9 mouse cellular contexts compared by ENCODE assay signal in genomic region chr7:139949893-139950282, GRCm38 (mm10). TPM values are rescaled to one million over a fixed set of nuclear protein-coding genes. Genes with fewer than 3 reads are reported as not detected.
A peak's percentile ranks its signal among the peaks of the same experiment; 100 is the strongest.
DNase-seq lines count a peak whose midpoint lies in the region; ATAC-seq and TF ChIP-seq lines count a peak whose summit lies in the region.
"Had no signal": no experiment of that assay in that cellular context is flagged by ENCODE, and none has a peak within 500 bp of the region (broad histone marks: within the 10 kb centered on the region; RNA-seq: fewer than 3 reads in every experiment).

No protein-coding gene starts in this region.

- peak; percentile 76 for ATAC-seq in granulocyte monocyte progenitor cell, adult 5-6 weeks (replicated peaks; ENCODE audit: poor library complexity, severe bottlenecking)
- ATAC-seq in intestine, postnatal 0 days: peak; percentile 57
- ATAC-seq in lung, embryonic 16.5 days (ENCODE audit: low read depth): peak; percentile 84
- peak; percentile 47; the same call in 1 of the 2 replicates for ATAC-seq in neutrophil, adult 5-6 weeks (ENCODE audit: extremely low read depth, insufficient number of reproducible peaks, low FRiP score, poor library complexity, severe bottlenecking)

- WGBS in intestine, postnatal 0 days: 1% methylated on average over 15 of the region's 15 CpGs
- 0% methylated on average over 15 of the region's 15 CpGs for WGBS in lung, embryonic 16.5 days

- TF ChIP-seq CTCF in bone marrow macrophage, adult 2 months (IDR thresholded peaks at IDR 0.05; ENCODE audit: low read depth, low read length): peak; percentile 53; the same call in 1 of the 2 replicates
- TF ChIP-seq CTCF in intestine, postnatal 0 days (IDR thresholded peaks at IDR 0.05; ENCODE audit: low read depth): peak; percentile 73

- H3K9ac ChIP-seq in intestine, postnatal 0 days (ENCODE audit: low read depth, low read length): peak overlapping the region; percentile 43; the same call in 1 of the 2 replicates
- peak overlapping the region; percentile 69 for H3K9ac ChIP-seq in lung, embryonic 16.5 days (ENCODE audit: low read length)

- H3K27me3 ChIP-seq in intestine, postnatal 0 days (replicated peaks; ENCODE audit: control insufficient read depth, insufficient read depth, low read length): peaks cover 24% of the 10 kb centered on the region
- H3K27me3 ChIP-seq in lung, embryonic 16.5 days (ENCODE audit: control insufficient read depth, insufficient read depth, low read depth, low read length): peaks cover 29% of the 10 kb centered on the region

- peak overlapping the region; percentile 79 for H3K4me2 ChIP-seq in intestine, postnatal 0 days (replicated peaks; ENCODE audit: low read depth)
- H3K4me2 ChIP-seq in lung, embryonic 16.5 days (ENCODE audit: low read depth, low read length): peak overlapping the region; percentile 96

- H3K9me3 ChIP-seq in intestine, postnatal 0 days (ENCODE audit: control insufficient read depth): no peaks in the 10 kb centered on the region
- H3K9me3 ChIP-seq in lung, embryonic 16.5 days (ENCODE audit: control insufficient read depth, low read length): no peaks in the 10 kb centered on the region

- peaks cover 7% of the 10 kb centered on the region; the same call in 1 of the 2 replicates for H3K4me1 ChIP-seq in bone marrow macrophage, adult 2 months (ENCODE audit: control insufficient read depth, insufficient read depth, low read length)
- no peaks in the 10 kb centered on the region for H3K4me1 ChIP-seq in intestine, postnatal 0 days (replicated peaks; ENCODE audit: control insufficient read depth, insufficient read depth, low read length)
- H3K4me1 ChIP-seq in lung, embryonic 16.5 days (replicated peaks; ENCODE audit: control insufficient read depth, insufficient read depth, low read length): peaks cover 9% of the 10 kb centered on the region; the same call in 1 of the 2 replicates

- no peak for TF ChIP-seq POLR2A in bone marrow macrophage, adult 2 months (IDR thresholded peaks at IDR 0.05; ENCODE audit: borderline replicate concordance, low read depth, low read length)

- peak overlapping the region; percentile 71 for H3K4me3 ChIP-seq in bone marrow macrophage, adult 2 months (ENCODE audit: insufficient read depth, low read length)
- H3K4me3 ChIP-seq in intestine, postnatal 0 days (ENCODE audit: low read depth, low read length): peak overlapping the region; percentile 56
- peak overlapping the region; percentile 72 for H3K4me3 ChIP-seq in lung, embryonic 16.5 days (ENCODE audit: low read length)

- DNase-seq in cerebellum, postnatal 10 days: peak; percentile 33 to 39
- no peak for DNase-seq in cerebellum, adult 11-12 months
- DNase-seq in layer of hippocampus, postnatal 36 days: no peak

- H3K36me3 ChIP-seq in intestine, postnatal 0 days (ENCODE audit: control insufficient read depth, insufficient read depth): no peaks in the 10 kb centered on the region
- no peaks in the 10 kb centered on the region for H3K36me3 ChIP-seq in lung, embryonic 16.5 days (ENCODE audit: control insufficient read depth, insufficient read depth, low read length)
- H3K36me3 ChIP-seq: G1E had no signal

- H3K27ac ChIP-seq in bone marrow macrophage, adult 2 months (ENCODE audit: insufficient read depth, low read depth, low read length): no peak overlapping the region
- H3K27ac ChIP-seq in intestine, postnatal 0 days (ENCODE audit: low read depth, low read length): no peak overlapping the region
- peak overlapping the region; percentile 50; the same call in 1 of the 2 replicates for H3K27ac ChIP-seq in lung, embryonic 16.5 days (ENCODE audit: low read length)

RNA-seq across cellular contexts. Expression of gene Utf1, which starts 6.3 kb away (rescaled TPM):
- not detected in 2 replicates for polyA plus RNA-seq in bone marrow macrophage, adult 2 months (2012; ENCODE audit: insufficient read depth, insufficient read length, missing spikeins)
- not detected in 2 replicates for total RNA-seq in granulocyte monocyte progenitor cell, adult 5-6 weeks (2014; fragmentation: Nextera tagmentation)
- not detected in 2 replicates for total RNA-seq in granulocyte monocyte progenitor cell, adult 5-6 weeks (2017)
- polyA plus RNA-seq in intestine, postnatal 0 days (2015; fragmentation: Nextera tagmentation; extraction: Ambion mirVana): not detected in 2 replicates
- polyA plus RNA-seq in lung, embryonic 16.5 days (2015; fragmentation: Nextera tagmentation; extraction: Ambion mirVana): 0.13 and 0.63 TPM in 2 replicates
- total RNA-seq in neutrophil, adult 5-6 weeks (2017): not detected in 2 replicates
- not detected for total RNA-seq in layer of hippocampus, postnatal 36 days (2021)
- total RNA-seq: G1E had no signal
- polyA plus RNA-seq: G1E had no signal

RNA-seq across cellular contexts. Expression of gene 6430531B16Rik, which starts 28.7 kb away (rescaled TPM):
- not detected in 2 replicates for polyA plus RNA-seq in bone marrow macrophage, adult 2 months (2012; ENCODE audit: insufficient read depth, insufficient read length, missing spikeins)
- 0.62 TPM in 1 of 2 replicates, not detected in the other for total RNA-seq in granulocyte monocyte progenitor cell, adult 5-6 weeks (2014; fragmentation: Nextera tagmentation)
- total RNA-seq in granulocyte monocyte progenitor cell, adult 5-6 weeks (2017): 0.52 TPM in 1 of 2 replicates, not detected in the other
- polyA plus RNA-seq in intestine, postnatal 0 days (2015; fragmentation: Nextera tagmentation; extraction: Ambion mirVana): 0.16 TPM in 1 of 2 replicates, not detected in the other
- 4.1 and 6.2 TPM in 2 replicates for polyA plus RNA-seq in lung, embryonic 16.5 days (2015; fragmentation: Nextera tagmentation; extraction: Ambion mirVana)
- total RNA-seq in neutrophil, adult 5-6 weeks (2017): 2.2 TPM in 2 replicates
- under 1 TPM; 0.72 to 0.78 TPM for total RNA-seq in layer of hippocampus, postnatal 36 days (2021)
- polyA plus RNA-seq: G1E had no signal

RNA-seq across cellular contexts. Expression of gene Adam8, which starts 42.5 kb away (rescaled TPM):
- polyA plus RNA-seq in bone marrow macrophage, adult 2 months (2012; ENCODE audit: insufficient read depth, insufficient read length, missing spikeins): 240 and 334 TPM in 2 replicates
- total RNA-seq in granulocyte monocyte progenitor cell, adult 5-6 weeks (2014; fragmentation: Nextera tagmentation): 0.38 TPM in 1 of 2 replicates, not detected in the other
- total RNA-seq in granulocyte monocyte progenitor cell, adult 5-6 weeks (2017): 0.99 and 1.3 TPM in 2 replicates
- 0.29 and 0.52 TPM in 2 replicates for polyA plus RNA-seq in intestine, postnatal 0 days (2015; fragmentation: Nextera tagmentation; extraction: Ambion mirVana)
- 1.9 and 3.1 TPM in 2 replicates for polyA plus RNA-seq in lung, embryonic 16.5 days (2015; fragmentation: Nextera tagmentation; extraction: Ambion mirVana)
- 217 and 224 TPM in 2 replicates for total RNA-seq in neutrophil, adult 5-6 weeks (2017)
- 1 to 10 TPM; 5.7 to 6.9 TPM for total RNA-seq in layer of hippocampus, postnatal 36 days (2021)

RNA-seq across cellular contexts. Expression of gene Kndc1, which starts 55.4 kb away (rescaled TPM):
- polyA plus RNA-seq in bone marrow macrophage, adult 2 months (2012; ENCODE audit: insufficient read depth, insufficient read length, missing spikeins): not detected in 2 replicates
- total RNA-seq in granulocyte monocyte progenitor cell, adult 5-6 weeks (2014; fragmentation: Nextera tagmentation): not detected in 2 replicates
- total RNA-seq in granulocyte monocyte progenitor cell, adult 5-6 weeks (2017): not detected in 2 replicates
- polyA plus RNA-seq in intestine, postnatal 0 days (2015; fragmentation: Nextera tagmentation; extraction: Ambion mirVana): 0.08 and 0.23 TPM in 2 replicates
- 1.1 and 1.8 TPM in 2 replicates for polyA plus RNA-seq in lung, embryonic 16.5 days (2015; fragmentation: Nextera tagmentation; extraction: Ambion mirVana)
- total RNA-seq in neutrophil, adult 5-6 weeks (2017): not detected in 2 replicates
- total RNA-seq in layer of hippocampus, postnatal 36 days (2021): 10 to 100 TPM; 87.3 to 88.1 TPM
- polyA plus RNA-seq: G1E had no signal

Comparison
In these comparisons a context has a peak if more than half of its experiments do, and no peak if none do; other contexts are left out.
1. DNase-seq: peak in cerebellum, postnatal 10 days (2 of 2); none in cerebellum, adult 11-12 months (single experiment) and layer of hippocampus, postnatal 36 days (0 of 2).
2. RNA of gene Adam8, which starts 42.5 kb away (total RNA-seq): 217 to 224 TPM in neutrophil, adult 5-6 weeks; 5.7 to 6.9 TPM in layer of hippocampus, postnatal 36 days and 0.38 to 1.3 TPM in granulocyte monocyte progenitor cell, adult 5-6 weeks; every median in the first group is over 10 times any median in the second.
3. Peak in every context shown above with its lines, with median percentiles within 50 percentile points of each other: H3K4me3 ChIP-seq and ATAC-seq.